Mouse (Mus musculus) mouse embryonic stem cell (cell line): Measurements from ENCODE around the gene Olfr32.
"Not testable (repeated sequence)": the region's sequence is repeated elsewhere in the genome, so short reads cannot be mapped to it uniquely, and the experiment has no call there.

Experiments used
- in situ Hi-C, 2 experiments: fragments of 300-500 bp; cut with MboI; formaldehyde crosslinking; loops; 1 replicate in 1 of 2; 3 replicates in 1 of 2; pipeline ENCODE4 v1.14.3; 2019 to 2020; ENCODE audit warnings: low sequenced_read_pairs in 2 of 2, low pct_unique_long_range_greater_than_20kb in 1 of 2, mixed read lengths in 1 of 2; ENCODE audit not compliant: unreplicated experiment in 1 of 2

Olfr32 gene

DNA sequence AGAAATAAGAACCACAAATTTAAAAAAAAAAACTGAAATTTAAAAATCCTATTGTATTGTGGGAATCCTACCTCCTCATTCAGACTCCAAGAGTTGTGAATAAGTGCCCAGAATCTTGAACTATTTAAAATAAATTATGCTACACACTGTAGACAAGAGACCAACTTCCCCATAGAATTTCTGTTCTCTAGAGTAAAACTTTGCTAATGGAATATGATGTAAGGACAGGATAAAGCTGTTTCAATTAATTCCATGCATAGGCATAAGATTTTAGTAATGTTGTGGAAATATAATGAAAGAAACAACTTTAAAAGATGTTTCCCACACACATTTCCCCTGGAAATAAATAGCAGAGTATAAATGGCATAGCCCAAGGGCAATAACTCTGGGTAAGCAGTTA, at the start of gene Olfr32:
Gene Olfr32 (minus strand): TSS at position 101 of the 400 bp plus-strand sequence.
- in situ Hi-C loops = no loop called here

DNA sequence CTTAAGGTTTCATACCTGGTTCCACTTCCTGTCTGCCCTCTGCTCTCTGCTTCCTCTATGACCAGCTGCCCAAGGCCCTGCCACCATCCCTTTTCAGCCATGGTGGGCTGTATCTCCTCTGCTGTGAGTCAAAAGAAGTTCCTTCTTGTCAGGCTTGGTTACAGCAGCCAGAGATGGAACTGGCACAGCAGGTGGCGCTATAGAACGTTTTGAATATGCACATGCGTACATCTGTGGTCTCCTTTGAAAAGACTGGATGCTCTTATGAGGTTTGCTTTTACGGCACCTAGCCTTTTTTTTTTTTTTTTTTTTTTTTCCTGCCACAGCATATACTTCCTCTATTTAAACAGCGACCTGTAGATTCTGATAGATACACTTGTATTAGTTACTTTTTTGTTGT, 45.0 kb upstream of the Olfr32 start:
- in situ Hi-C loops = not testable (repeated sequence)

DNA sequence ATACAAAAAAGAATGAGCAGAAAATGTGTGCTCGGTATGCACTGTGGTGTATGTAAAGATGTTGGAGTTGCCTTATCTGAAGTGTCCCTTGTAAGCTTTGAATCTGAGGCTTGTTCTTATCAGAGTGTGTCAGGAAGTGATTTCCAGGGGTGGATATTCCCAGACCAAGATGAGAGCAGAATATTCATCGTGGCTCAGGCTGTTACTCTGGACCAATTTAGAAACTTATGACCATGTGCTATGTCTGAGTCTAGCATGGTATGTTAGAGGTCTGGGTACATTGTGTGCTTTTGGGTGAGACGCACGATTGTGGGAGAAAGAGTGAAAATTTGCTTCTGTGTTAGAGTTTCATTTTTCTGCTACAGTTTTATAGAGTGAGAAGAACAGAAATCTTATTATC, 44.0 kb upstream of the Olfr32 start:
- in situ Hi-C loops = not testable (repeated sequence)

DNA sequence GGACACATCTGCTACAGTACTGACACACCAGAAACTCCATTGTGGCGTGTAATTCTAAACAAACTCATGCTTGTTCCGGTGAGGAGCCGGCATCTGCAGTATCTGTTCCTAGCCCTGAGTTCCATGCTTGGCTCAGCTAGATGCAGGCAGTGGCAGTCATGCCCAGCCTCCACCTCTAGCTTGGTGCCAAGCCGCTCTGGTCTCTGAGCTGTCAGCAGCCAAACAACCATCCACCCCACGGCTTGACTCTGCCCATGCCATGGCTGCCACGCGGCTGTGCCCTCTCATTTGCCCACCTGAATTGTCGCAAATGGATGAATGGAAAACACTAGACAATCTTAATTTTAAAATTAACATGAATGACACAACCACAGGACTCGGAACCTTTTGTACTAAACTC, 11.8 kb upstream of the Olfr32 start:
- in situ Hi-C loops = no loop called here

DNA sequence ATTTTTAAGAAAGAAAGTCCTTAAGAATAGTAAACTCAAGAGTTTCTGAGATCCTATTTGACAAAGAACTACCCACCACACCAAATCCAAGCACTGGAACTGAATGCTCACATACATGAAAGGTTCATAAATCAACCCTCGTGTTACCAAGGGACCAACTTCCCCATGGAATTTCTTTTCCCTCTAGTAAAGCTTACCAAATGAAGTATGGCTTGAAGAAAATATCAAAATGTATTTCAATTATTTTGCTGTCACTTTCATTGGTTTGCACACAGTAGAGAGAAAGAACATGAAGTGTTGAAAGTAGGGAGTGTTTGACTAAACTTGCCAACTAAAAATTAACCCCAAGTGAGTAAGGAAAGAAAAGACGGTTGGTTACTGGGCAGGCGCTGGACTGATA, 10.9 kb upstream of the Olfr32 start, which contains the start of gene Olfr1270:
Gene Olfr1270 (minus strand): TSS at position 101 of the 400 bp plus-strand sequence.
- in situ Hi-C loops = no loop called here

- in situ Hi-C loops = no loop called here
These were observed 20.8 kb downstream of the Olfr32 start, which contains the start of gene Olfr1269 for GRCm38 (mm10) chr2:90121312-90121711. Olfr1269 (minus strand) TSS chr2:90121412.
